In genomic region chr4:45482271-45482670, GRCm38 (mm10) we compare ENCODE assay signal across 16 mouse cellular contexts. TPM values are rescaled to one million over a fixed set of nuclear protein-coding genes. Genes with fewer than 3 reads are reported as not detected.
DNase-seq lines count a peak whose midpoint lies in the region; ATAC-seq and TF ChIP-seq lines count a peak whose summit lies in the region.
"Had no signal": no experiment of that assay in that cellular context is flagged by ENCODE, and none has a peak within 500 bp of the region (broad histone marks: within the 10 kb centered on the region; RNA-seq: fewer than 3 reads in every experiment).

No protein-coding gene starts in this region.

- intact Hi-C loops in heart, postnatal 25 days (cut with DNase I): no loop called here
- intact Hi-C loops in left cerebral cortex, postnatal 25 days (cut with DNase I): no loop called here

- no peak for TF ChIP-seq EP300 in heart, postnatal 0 days (IDR thresholded peaks at IDR 0.05; ENCODE audit: low read depth)

- no peaks in the 10 kb centered on the region for H3K9me3 ChIP-seq in forebrain, embryonic 10.5 days
- H3K9me3 ChIP-seq in forebrain, embryonic 15.5 days: no peaks in the 10 kb centered on the region
- no peaks in the 10 kb centered on the region for H3K9me3 ChIP-seq in heart, postnatal 0 days (replicated peaks; ENCODE audit: control insufficient read depth, low read length)
- no peaks in the 10 kb centered on the region for H3K9me3 ChIP-seq in midbrain, embryonic 16.5 days (replicated peaks; ENCODE audit: control insufficient read depth, low read length, poor library complexity, severe bottlenecking)
- H3K9me3 ChIP-seq: hindbrain, embryonic 12.5 days; neural tube, embryonic 12.5 days had no signal

- WGBS in forebrain, embryonic 10.5 days: 93% methylated on average over 13 of the region's 13 CpGs
- whole genome bisulfite sequencing in forebrain, embryonic 15.5 days: 91% methylated on average over 13 of the region's 13 CpGs
- 73% methylated on average over 13 of the region's 13 CpGs for WGBS in heart, postnatal 0 days
- WGBS in midbrain, embryonic 16.5 days: 88% methylated on average over 13 of the region's 13 CpGs

- H3K36me3 ChIP-seq in forebrain, embryonic 10.5 days (replicated peaks): peaks cover 16% of the 10 kb centered on the region
- no peaks in the 10 kb centered on the region for H3K36me3 ChIP-seq in forebrain, embryonic 15.5 days
- H3K36me3 ChIP-seq in heart, postnatal 0 days (replicated peaks; ENCODE audit: control insufficient read depth, insufficient read depth, low read length): no peaks in the 10 kb centered on the region
- no peaks in the 10 kb centered on the region for H3K36me3 ChIP-seq in midbrain, embryonic 16.5 days (ENCODE audit: control insufficient read depth, insufficient read depth, low read length)
- H3K36me3 ChIP-seq: hindbrain, embryonic 12.5 days; neural tube, embryonic 12.5 days had no signal

- H3K27ac ChIP-seq in forebrain, embryonic 10.5 days: peak overlapping the region; percentile 51; the same call in 1 of the 2 replicates
- no peak overlapping the region for H3K27ac ChIP-seq in forebrain, embryonic 15.5 days (replicated peaks)
- H3K27ac ChIP-seq in heart, postnatal 0 days (ENCODE audit: low read depth): 0 out of 2 replicates have a peak overlapping the region, but pooled peaks have one; percentile 1
- no peak overlapping the region for H3K27ac ChIP-seq in midbrain, embryonic 16.5 days (ENCODE audit: low read length)
- H3K27ac ChIP-seq: hindbrain, embryonic 12.5 days; neural tube, embryonic 12.5 days had no signal

- H3K9ac ChIP-seq in forebrain, embryonic 15.5 days (replicated peaks): no peak overlapping the region
- no peak overlapping the region for H3K9ac ChIP-seq in heart, postnatal 0 days (replicated peaks; ENCODE audit: low read depth, low read length)
- no peak overlapping the region for H3K9ac ChIP-seq in midbrain, embryonic 16.5 days (ENCODE audit: low read depth, low read length)
- H3K9ac ChIP-seq: hindbrain, embryonic 12.5 days; neural tube, embryonic 12.5 days had no signal

- no peak for TF ChIP-seq CTCF in heart, postnatal 0 days (IDR thresholded peaks at IDR 0.05; ENCODE audit: low read depth)

- no peak for DNase-seq in forebrain, embryonic 10.5 days (ENCODE audit: extremely low spot score, low spot score)
- no peak for DNase-seq in heart, postnatal 0 days (ENCODE audit: low spot score)
- DNase-seq in heart, postnatal 25 days (ENCODE audit: low spot score): no peak
- peak; percentile 81 for DNase-seq in urinary bladder, postnatal 14 days (ENCODE audit: low spot score)
- no peak for DNase-seq in urinary bladder, postnatal 4 days (ENCODE audit: low spot score in 2 of 2)
- no peak for DNase-seq in left cerebral cortex, postnatal 25 days (ENCODE audit: low spot score in 2 of 2)
- DNase-seq: cerebellum, postnatal 10 days; gastrocnemius, postnatal 25 days; kidney, postnatal 4 days; left cerebral cortex, postnatal 4 days; right cerebral cortex, postnatal 14 days; thymus, postnatal 4 days had no signal

- H3K27me3 ChIP-seq in forebrain, embryonic 10.5 days (ENCODE audit: poor library complexity, severe bottlenecking): no peaks in the 10 kb centered on the region; the same call in 1 of the 2 replicates
- H3K27me3 ChIP-seq in forebrain, embryonic 15.5 days: no peaks in the 10 kb centered on the region
- no peaks in the 10 kb centered on the region for H3K27me3 ChIP-seq in heart, postnatal 0 days (ENCODE audit: control insufficient read depth, insufficient read depth, low read length)
- no peaks in the 10 kb centered on the region for H3K27me3 ChIP-seq in midbrain, embryonic 16.5 days (ENCODE audit: control insufficient read depth, insufficient read depth, low read depth, low read length)

- peaks cover 76% of the 10 kb centered on the region for H3K4me1 ChIP-seq in forebrain, embryonic 10.5 days
- peaks cover 39% of the 10 kb centered on the region for H3K4me1 ChIP-seq in forebrain, embryonic 15.5 days
- peaks cover 65% of the 10 kb centered on the region for H3K4me1 ChIP-seq in heart, postnatal 0 days (ENCODE audit: control insufficient read depth, insufficient read depth)
- H3K4me1 ChIP-seq in midbrain, embryonic 16.5 days (ENCODE audit: control insufficient read depth, insufficient read depth, low read length): peaks cover 8% of the 10 kb centered on the region

- H3K4me3 ChIP-seq in forebrain, embryonic 10.5 days: no peak overlapping the region
- H3K4me3 ChIP-seq in forebrain, embryonic 15.5 days: no peak overlapping the region
- no peak overlapping the region for H3K4me3 ChIP-seq in heart, postnatal 0 days (ENCODE audit: low read depth, low read length)
- no peak overlapping the region for H3K4me3 ChIP-seq in midbrain, embryonic 16.5 days (ENCODE audit: low read depth, low read length)
- H3K4me3 ChIP-seq: hindbrain, embryonic 12.5 days; neural tube, embryonic 12.5 days had no signal

- no peak for ATAC-seq in forebrain, embryonic 15.5 days (replicated peaks)
- no peak for ATAC-seq in heart, postnatal 0 days (ENCODE audit: insufficient read depth, low read depth)
- no peak for ATAC-seq in midbrain, embryonic 16.5 days

- no peak overlapping the region for H3K4me2 ChIP-seq in forebrain, embryonic 15.5 days (replicated peaks)
- no peak overlapping the region for H3K4me2 ChIP-seq in heart, postnatal 0 days (ENCODE audit: low read depth, low read length)
- no peak overlapping the region for H3K4me2 ChIP-seq in midbrain, embryonic 16.5 days (ENCODE audit: low read length)
- H3K4me2 ChIP-seq: hindbrain, embryonic 12.5 days; neural tube, embryonic 12.5 days had no signal

RNA-seq across cellular contexts. Expression of gene Shb, which starts 50.0 kb away (rescaled TPM):
- 2.8 and 3.0 TPM in 2 replicates for polyA plus RNA-seq in forebrain, embryonic 10.5 days (2016; fragmentation: Nextera tagmentation; extraction: Ambion mirVana)
- polyA plus RNA-seq in forebrain, embryonic 15.5 days (2015; fragmentation: Nextera tagmentation; extraction: Ambion mirVana): 13.1 and 13.3 TPM in 2 replicates
- 54.8 and 79.6 TPM in 2 replicates for total RNA-seq in heart, postnatal 0 days (2014; rRNA removed; ENCODE audit: low replicate concordance)
- 6.5 and 7.4 TPM in 2 replicates for polyA plus RNA-seq in heart, postnatal 0 days (2015; fragmentation: Nextera tagmentation; extraction: Ambion mirVana)
- 10 to 100 TPM; 34.9 to 37.7 TPM for total RNA-seq in heart, postnatal 25 days (2021)
- 10 to 100 TPM in 1 of 2 experiments, 1 to 10 TPM in 1; 9.0 to 11.8 TPM for total RNA-seq in left cerebral cortex, postnatal 25 days (2021)
- polyA plus RNA-seq in midbrain, embryonic 16.5 days (2015; fragmentation: Nextera tagmentation; extraction: Ambion mirVana): 3.5 and 4.2 TPM in 2 replicates

Comparison
In these comparisons a context has a peak if more than half of its experiments do, and no peak if none do; other contexts are left out.
1. H3K27ac ChIP-seq: peak in forebrain, embryonic 10.5 days (single experiment) and heart, postnatal 0 days (single experiment); none in forebrain, embryonic 15.5 days (single experiment) and midbrain, embryonic 16.5 days (single experiment).